Mouse (Mus musculus) heart, adult 9 months (tissue): ENCODE measurements around the gene Mrpl46.

Experiments used
- DNase-seq, 2 experiments: peaks; one replicate each; pipeline ENCODE4 v3.0.0; 2022; ENCODE audit warnings: low spot score in 2 of 2

Mrpl46 gene

GRCm38 (mm10) chr7:78782639-78783581, at the start of gene Mrpl46, which contains the start of gene Mrps11:
Gene Mrpl46, minus strand, starts transcription at chr7:78783531.
Gene Mrps11, plus strand, starts transcription at chr7:78783119.
- DNase-seq = peak; percentile 76 to 83

- DNase-seq = no peak
These were observed 44.5 kb upstream of the Mrpl46 start for GRCm38 (mm10) chr7:78827749-78828362.

GRCm38 (mm10) chr7:78826682-78827385, 43.5 kb upstream of the Mrpl46 start:
- DNase-seq = peak in 1 of 2 experiments; percentile 16

- no peak for DNase-seq
These were observed 35.0 kb upstream of the Mrpl46 start for GRCm38 (mm10) chr7:78818336-78818735.

- no peak for DNase-seq
These were observed 31.4 kb upstream of the Mrpl46 start for GRCm38 (mm10) chr7:78814766-78815165.

DNA sequence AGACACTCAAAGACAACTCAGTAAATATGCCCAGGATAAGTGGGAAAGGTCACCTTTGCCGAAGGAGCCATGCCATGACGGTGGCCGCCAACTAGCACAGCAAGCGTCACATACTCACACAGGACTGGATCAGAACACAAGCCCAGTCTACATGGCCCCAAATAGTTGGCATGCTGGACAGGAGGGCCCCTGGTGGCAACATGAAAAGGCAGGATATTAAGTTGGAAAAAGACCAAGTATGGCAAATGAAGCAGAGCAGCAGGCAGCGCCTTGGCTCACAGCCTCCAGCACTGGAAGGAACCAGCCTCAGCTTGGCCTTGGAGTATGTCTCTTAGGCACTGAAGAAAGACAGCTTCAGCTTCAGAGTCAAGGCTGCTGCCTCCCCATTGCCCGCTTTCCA, 30.5 kb upstream of the Mrpl46 start:
- DNase-seq = no peak

- no peak for DNase-seq
These were observed 23.9 kb upstream of the Mrpl46 start for GRCm38 (mm10) chr7:78807192-78807591.

DNA sequence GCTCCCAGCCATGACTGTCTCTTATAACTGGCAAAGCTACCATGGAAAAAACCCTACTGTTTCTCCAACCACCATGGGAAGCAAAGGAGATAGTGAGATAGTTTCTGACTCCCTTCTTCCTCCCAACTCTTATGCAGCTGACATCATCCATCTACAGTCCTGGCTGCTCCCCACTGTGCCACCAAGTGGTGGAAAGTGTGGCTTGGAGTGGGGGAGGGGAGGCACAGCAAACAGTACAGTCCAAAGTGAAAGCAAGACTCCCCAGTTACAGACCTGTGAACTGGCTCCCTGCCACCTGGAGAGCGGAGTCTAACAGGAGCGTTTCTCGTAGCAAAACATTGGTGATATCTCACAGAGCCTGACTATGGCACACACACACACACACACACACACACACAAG, 20.5 kb upstream of the Mrpl46 start:
- DNase-seq = no peak

- DNase-seq = no peak
These were observed 16.6 kb upstream of the Mrpl46 start for GRCm38 (mm10) chr7:78799730-78800496.

GRCm38 (mm10) chr7:78797843-78798455, 14.6 kb upstream of the Mrpl46 start:
- no peak for DNase-seq

GRCm38 (mm10) chr7:78796624-78797023, 13.3 kb upstream of the Mrpl46 start:
- no peak for DNase-seq

DNA sequence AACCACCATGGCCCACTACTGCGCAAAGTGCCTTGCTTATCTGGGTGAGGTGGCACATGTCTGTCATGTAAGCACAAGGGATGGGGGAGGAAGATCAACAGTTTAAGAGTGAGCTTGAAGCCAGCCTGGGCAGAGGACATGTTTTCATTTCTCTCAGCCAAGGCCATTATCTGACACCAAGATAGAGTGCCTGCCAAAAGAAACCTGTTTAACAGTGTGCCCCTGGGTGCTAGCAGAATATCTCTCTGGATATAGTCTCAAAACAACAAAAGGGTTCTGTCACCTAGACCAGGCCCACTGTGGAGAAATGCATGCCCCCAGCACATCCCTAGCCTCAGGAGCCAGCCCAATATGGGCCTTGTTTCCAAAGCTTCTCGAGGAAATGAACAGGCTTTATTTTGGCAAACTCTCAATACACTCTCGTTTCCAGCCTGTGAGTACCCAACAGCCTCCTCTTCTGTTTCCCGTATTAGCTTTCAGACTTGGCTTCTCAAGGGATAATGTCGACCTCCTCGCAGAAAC, 11.3 kb upstream of the Mrpl46 start:
- DNase-seq = peak; percentile 17 to 33

GRCm38 (mm10) chr7:78793895-78794570, 10.7 kb upstream of the Mrpl46 start:
- DNase-seq = no peak

- DNase-seq = peak; percentile 44 to 51
These were observed 8.3 kb upstream of the Mrpl46 start for GRCm38 (mm10) chr7:78791359-78792222.

- no peak for DNase-seq
These were observed 4.6 kb upstream of the Mrpl46 start for GRCm38 (mm10) chr7:78787793-78788380.

GRCm38 (mm10) chr7:78785906-78786305, 2.6 kb upstream of the Mrpl46 start:
- no peak for DNase-seq

DNA sequence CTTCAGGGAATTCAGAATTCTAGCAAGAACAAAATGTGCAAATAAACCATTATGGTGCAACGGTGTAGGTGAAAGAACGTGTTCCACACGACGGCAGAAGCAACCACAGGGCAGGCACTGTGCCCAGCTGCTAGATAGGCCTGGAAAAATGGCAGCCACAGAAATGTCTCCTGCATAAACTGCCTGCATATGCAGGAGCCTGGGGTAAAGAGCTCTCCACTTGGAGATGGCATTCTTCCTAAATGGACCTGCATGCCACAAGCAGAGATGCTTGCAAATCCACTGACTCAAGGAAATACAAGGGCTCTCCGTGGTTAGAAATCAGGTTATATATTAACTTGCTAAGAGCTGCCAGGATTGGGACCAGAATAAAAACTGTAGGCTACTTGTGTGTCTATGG, 4.6 kb downstream of the Mrpl46 start:
- no peak for DNase-seq

GRCm38 (mm10) chr7:78770936-78771335, 12.4 kb downstream of the Mrpl46 start:
- no peak for DNase-seq
